In the genomic region with DNA sequence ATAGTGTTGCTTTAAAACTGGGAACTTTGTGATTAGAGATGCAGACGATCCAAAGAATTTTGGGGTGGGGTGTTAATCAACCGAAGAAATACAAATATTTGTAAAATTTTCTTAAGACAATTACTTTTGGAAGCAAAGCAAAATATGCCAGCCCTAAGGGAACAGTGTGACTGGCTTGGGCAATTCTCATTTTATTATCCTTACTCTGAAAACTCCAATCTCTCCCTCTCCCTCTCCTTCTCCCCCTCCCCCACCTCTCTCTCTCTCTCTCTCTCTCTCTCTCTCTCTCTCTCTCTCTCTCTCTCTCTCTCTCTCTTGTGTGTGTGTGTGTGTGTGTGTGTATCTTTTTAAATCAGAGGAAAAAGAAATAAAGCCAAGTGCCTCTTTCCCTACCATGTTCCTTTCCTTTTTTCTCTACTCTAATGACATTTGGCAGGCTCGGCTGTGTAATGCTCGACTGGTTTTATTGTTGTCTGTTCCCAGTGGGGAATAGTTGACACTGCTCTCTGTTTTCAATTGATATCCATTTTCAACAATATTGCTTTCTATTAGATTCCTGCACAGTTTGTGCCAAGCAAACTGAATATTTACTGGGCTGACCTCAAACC, we compare ENCODE assay signal across 9 mouse cellular contexts.
DNase-seq lines count a peak whose midpoint lies in the region; ATAC-seq lines count a peak whose summit lies in the region.
"Had no signal": no experiment of that assay in that cellular context is flagged by ENCODE, and none has a peak within 500 bp of the region (broad histone marks: within the 10 kb centered on the region; RNA-seq: fewer than 3 reads in every experiment).

No protein-coding gene starts in this region.

- no peak overlapping the region for H3K27ac ChIP-seq in intestine, embryonic 14.5 days (ENCODE audit: low read depth)
- H3K27ac ChIP-seq in intestine, embryonic 16.5 days (ENCODE audit: low read length), result no peak overlapping the region
- H3K27ac ChIP-seq in hindbrain, embryonic 12.5 days, result peak overlapping the region; percentile 87
- peak overlapping the region; percentile 83 for H3K27ac ChIP-seq in midbrain, embryonic 15.5 days
- H3K27ac ChIP-seq: stomach, embryonic 15.5 days had no signal

- H3K4me3 ChIP-seq in intestine, embryonic 14.5 days (ENCODE audit: low read depth, low read length), result no peak overlapping the region
- H3K4me3 ChIP-seq in intestine, embryonic 16.5 days (ENCODE audit: low read length), result no peak overlapping the region
- no peak overlapping the region for H3K4me3 ChIP-seq in hindbrain, embryonic 12.5 days
- H3K4me3 ChIP-seq in midbrain, embryonic 15.5 days, result peak overlapping the region; percentile 12
- H3K4me3 ChIP-seq: stomach, embryonic 15.5 days had no signal

- H3K27me3 ChIP-seq in intestine, embryonic 14.5 days (replicated peaks; ENCODE audit: control insufficient read depth, insufficient read depth, low read length), result no peaks in the 10 kb centered on the region
- no peaks in the 10 kb centered on the region for H3K27me3 ChIP-seq in intestine, embryonic 16.5 days (replicated peaks; ENCODE audit: control insufficient read depth, insufficient read depth, low read length)
- H3K27me3 ChIP-seq in hindbrain, embryonic 12.5 days, result 0 out of 2 replicates have a peak, but pooled peaks cover 3% of the 10 kb centered on the region
- H3K27me3 ChIP-seq in midbrain, embryonic 15.5 days (replicated peaks), result no peaks in the 10 kb centered on the region
- H3K27me3 ChIP-seq: stomach, embryonic 15.5 days had no signal

- 30% methylated on average over 4 of the region's 4 CpGs for WGBS in intestine, embryonic 14.5 days
- 29% methylated on average over 4 of the region's 4 CpGs for WGBS in intestine, embryonic 16.5 days
- WGBS in hindbrain, embryonic 12.5 days, result 23% methylated on average over 4 of the region's 4 CpGs
- WGBS in midbrain, embryonic 15.5 days, result 15% methylated on average over 4 of the region's 4 CpGs

- ATAC-seq in intestine, embryonic 14.5 days (replicated peaks; ENCODE audit: low FRiP score, low TSS enrichment, low read depth), result no peak
- no peak for ATAC-seq in intestine, embryonic 16.5 days
- peak; percentile 62 for ATAC-seq in hindbrain, embryonic 12.5 days (ENCODE audit: low FRiP score)
- ATAC-seq in midbrain, embryonic 15.5 days (replicated peaks), result peak; percentile 50
- no peak for ATAC-seq in megakaryocyte-erythroid progenitor cell, adult 5-6 weeks (replicated peaks; ENCODE audit: low FRiP score, low TSS enrichment, poor library complexity, severe bottlenecking)

- H3K9ac ChIP-seq in intestine, embryonic 14.5 days (ENCODE audit: low read length), result no peak overlapping the region
- H3K9ac ChIP-seq in intestine, embryonic 16.5 days (ENCODE audit: low read depth, low read length), result no peak overlapping the region
- no peak overlapping the region for H3K9ac ChIP-seq in hindbrain, embryonic 12.5 days
- H3K9ac ChIP-seq in midbrain, embryonic 15.5 days, result peak overlapping the region; percentile 27; the same call in 1 of the 2 replicates
- H3K9ac ChIP-seq: stomach, embryonic 15.5 days had no signal

- H3K36me3 ChIP-seq in intestine, embryonic 14.5 days (ENCODE audit: control insufficient read depth, insufficient read depth, low read length), result no peaks in the 10 kb centered on the region
- no peaks in the 10 kb centered on the region for H3K36me3 ChIP-seq in intestine, embryonic 16.5 days (ENCODE audit: control insufficient read depth, insufficient read depth, low read length)
- no peaks in the 10 kb centered on the region for H3K36me3 ChIP-seq in hindbrain, embryonic 12.5 days
- H3K36me3 ChIP-seq in midbrain, embryonic 15.5 days (replicated peaks), result no peaks in the 10 kb centered on the region
- H3K36me3 ChIP-seq: stomach, embryonic 15.5 days had no signal

- peaks cover 6% of the 10 kb centered on the region; the same call in 1 of the 2 replicates for H3K4me1 ChIP-seq in intestine, embryonic 14.5 days (replicated peaks; ENCODE audit: control insufficient read depth, insufficient read depth, low read length)
- H3K4me1 ChIP-seq in intestine, embryonic 16.5 days (ENCODE audit: control insufficient read depth, insufficient read depth, low read length), result no peaks in the 10 kb centered on the region
- peaks cover 24% of the 10 kb centered on the region for H3K4me1 ChIP-seq in hindbrain, embryonic 12.5 days
- peaks cover 36% of the 10 kb centered on the region for H3K4me1 ChIP-seq in midbrain, embryonic 15.5 days

- H3K9me3 ChIP-seq in intestine, embryonic 14.5 days (ENCODE audit: control insufficient read depth, low read length), result no peaks in the 10 kb centered on the region
- H3K9me3 ChIP-seq in intestine, embryonic 16.5 days (ENCODE audit: control insufficient read depth, low read length), result no peaks in the 10 kb centered on the region
- H3K9me3 ChIP-seq in hindbrain, embryonic 12.5 days (replicated peaks), result no peaks in the 10 kb centered on the region
- H3K9me3 ChIP-seq in midbrain, embryonic 15.5 days, result no peaks in the 10 kb centered on the region
- H3K9me3 ChIP-seq: stomach, embryonic 15.5 days had no signal

- no peak for DNase-seq in intestine, embryonic 14.5 days (ENCODE audit: low spot score)
- peak; percentile 22 for DNase-seq in embryo, embryonic 9.5 days (ENCODE audit: extremely low spot score)
- no peak for DNase-seq in c-Kit-positive CD71-positive TER-119-positive erythroid progenitor cells, embryonic 14.5 days (ENCODE audit: low spot score)
- DNase-seq in heart, adult 18-20 months, result no peak

- peak overlapping the region; percentile 40 for H3K4me2 ChIP-seq in intestine, embryonic 14.5 days (ENCODE audit: low read length)
- H3K4me2 ChIP-seq in intestine, embryonic 16.5 days (ENCODE audit: low read depth, low read length), result no peak overlapping the region
- H3K4me2 ChIP-seq in hindbrain, embryonic 12.5 days (replicated peaks), result peak overlapping the region; percentile 40
- peak overlapping the region; percentile 36 for H3K4me2 ChIP-seq in midbrain, embryonic 15.5 days

Comparison
In these comparisons a context has a peak if more than half of its experiments do, and no peak if none do; other contexts are left out.
1. ATAC-seq: peak in hindbrain, embryonic 12.5 days (single experiment) and midbrain, embryonic 15.5 days (single experiment); none in intestine, embryonic 14.5 days (single experiment), intestine, embryonic 16.5 days (single experiment) and megakaryocyte-erythroid progenitor cell, adult 5-6 weeks (single experiment).
2. H3K27ac ChIP-seq: peak in hindbrain, embryonic 12.5 days (single experiment) and midbrain, embryonic 15.5 days (single experiment); none in intestine, embryonic 14.5 days (single experiment) and intestine, embryonic 16.5 days (single experiment).